Mouse (Mus musculus): ENCODE data around the gene Rap1b.

- TF ChIP-seq CTCF (IDR thresholded peaks at IDR 0.05; ENCODE audit: control insufficient read depth, insufficient read depth, low read length) (no peak), POLR2A (IDR thresholded peaks at IDR 0.05; ENCODE audit: borderline replicate concordance, control insufficient read depth, low read depth, low read length) (no peak)
These were observed 48.7 kb downstream of the Rap1b start for GRCm38 (mm10) chr10:117797106-117797505.
